Mouse (Mus musculus) A20 (cell line): ENCODE data around the gene Sav1.

Source experiments
- DNase-seq: peaks from one replicate; pipeline ENCODE4 v3.0.0-alpha.2; 2011; ENCODE audit warnings: low read depth, low spot score

The Sav1 gene

GRCm38 (mm10) chr12:69986786-69987497 is at the start of gene Sav1:
Gene Sav1 (minus strand): TSS chr12:69987002.
- DNase-seq = peak; percentile 88

GRCm38 (mm10) chr12:70026233-70026632 is 39.4 kb upstream of the Sav1 start:
- DNase-seq = no peak

- no peak for DNase-seq
Measured at GRCm38 (mm10) chr12:70025431-70025830, 38.6 kb upstream of the Sav1 start.

GRCm38 (mm10) chr12:70023580-70023979 is 36.8 kb upstream of the Sav1 start:
- no peak for DNase-seq

- no peak for DNase-seq
Measured at GRCm38 (mm10) chr12:70018153-70018552, 31.4 kb upstream of the Sav1 start.

- no peak for DNase-seq
Measured at GRCm38 (mm10) chr12:70015936-70016335, 29.1 kb upstream of the Sav1 start.

- no peak for DNase-seq
Measured at GRCm38 (mm10) chr12:70011681-70012080, 24.9 kb upstream of the Sav1 start.

- DNase-seq = peak; percentile 52
Measured at GRCm38 (mm10) chr12:70010356-70010755, 23.6 kb upstream of the Sav1 start.

GRCm38 (mm10) chr12:70005103-70005502 is 18.3 kb upstream of the Sav1 start:
- DNase-seq = peak; percentile 25

GRCm38 (mm10) chr12:69998186-69998983 is 11.6 kb upstream of the Sav1 start:
- DNase-seq = no peak

- no peak for DNase-seq
Measured at GRCm38 (mm10) chr12:69995382-69995781, 8.6 kb upstream of the Sav1 start.

- DNase-seq = peak; percentile 68
Measured at GRCm38 (mm10) chr12:69986241-69986762, 500 bp downstream of the Sav1 start.

- DNase-seq = no peak
Measured at GRCm38 (mm10) chr12:69985546-69985945, 1.3 kb downstream of the Sav1 start.

GRCm38 (mm10) chr12:69982874-69983273 is 3.9 kb downstream of the Sav1 start:
- DNase-seq = peak; percentile 54

GRCm38 (mm10) chr12:69977376-69977998 is 9.3 kb downstream of the Sav1 start:
- DNase-seq = peak; percentile 89

GRCm38 (mm10) chr12:69976688-69977087 is 10.1 kb downstream of the Sav1 start:
- DNase-seq = peak; percentile 70

GRCm38 (mm10) chr12:69973666-69974065 is 13.1 kb downstream of the Sav1 start:
- DNase-seq = peak; percentile 85

- no peak for DNase-seq
Measured at GRCm38 (mm10) chr12:69968154-69968553, 18.6 kb downstream of the Sav1 start.

GRCm38 (mm10) chr12:69967112-69967511 is 19.7 kb downstream of the Sav1 start:
- DNase-seq = no peak

GRCm38 (mm10) chr12:69966071-69966470 is 20.7 kb downstream of the Sav1 start:
- DNase-seq = no peak

GRCm38 (mm10) chr12:69965644-69966043 is 21.2 kb downstream of the Sav1 start:
- no peak for DNase-seq

GRCm38 (mm10) chr12:69963141-69963540 is 23.7 kb downstream of the Sav1 start:
- DNase-seq = peak; percentile 84
